Mouse (Mus musculus) layer of hippocampus, adult 11-12 months (tissue): ENCODE results near the gene Wt1.
A peak's percentile ranks its signal among the peaks of the same experiment; 100 is the strongest.

ENCODE experiments used
- DNase-seq: peaks from one replicate; pipeline ENCODE4 v3.0.0; 2022; ENCODE audit warnings: low spot score

Wt1 gene

GRCm38 (mm10) chr2:105126279-105126678, at the start of gene Wt1:
Gene Wt1 (plus strand): TSS chr2:105126529.
- DNase-seq: no peak

GRCm38 (mm10) chr2:105077151-105077550, 49.2 kb upstream of the Wt1 start:
- no peak for DNase-seq

GRCm38 (mm10) chr2:105082256-105082790, 44.0 kb upstream of the Wt1 start:
- no peak for DNase-seq

- DNase-seq: no peak
Observed at GRCm38 (mm10) chr2:105084035-105084434, 42.3 kb upstream of the Wt1 start.

GRCm38 (mm10) chr2:105086081-105086480, 40.2 kb upstream of the Wt1 start:
- no peak for DNase-seq

GRCm38 (mm10) chr2:105088005-105088404, 38.3 kb upstream of the Wt1 start:
- no peak for DNase-seq

- DNase-seq: no peak
Observed at GRCm38 (mm10) chr2:105089083-105089482, 37.2 kb upstream of the Wt1 start.

- DNase-seq: peak; percentile 16
Observed at GRCm38 (mm10) chr2:105089581-105090508, 36.5 kb upstream of the Wt1 start.

- DNase-seq: no peak
Observed at GRCm38 (mm10) chr2:105090991-105091390, 35.3 kb upstream of the Wt1 start.

- no peak for DNase-seq
Observed at GRCm38 (mm10) chr2:105091718-105092117, 34.6 kb upstream of the Wt1 start, which contains the start of gene Gm11060. Gene Gm11060 (plus strand): TSS chr2:105092018.

- no peak for DNase-seq
Observed at GRCm38 (mm10) chr2:105097294-105097953, 28.9 kb upstream of the Wt1 start.

- DNase-seq: no peak
Observed at GRCm38 (mm10) chr2:105099410-105099809, 26.9 kb upstream of the Wt1 start.

GRCm38 (mm10) chr2:105100541-105100940, 25.8 kb upstream of the Wt1 start:
- DNase-seq: no peak

- peak; percentile 88 for DNase-seq
Observed at GRCm38 (mm10) chr2:105108703-105109158, 17.6 kb upstream of the Wt1 start.

- DNase-seq: no peak
Observed at GRCm38 (mm10) chr2:105114074-105114473, 12.3 kb upstream of the Wt1 start.

GRCm38 (mm10) chr2:105117669-105118068, 8.7 kb upstream of the Wt1 start:
- DNase-seq: no peak

GRCm38 (mm10) chr2:105122216-105122615, 4.1 kb upstream of the Wt1 start:
- DNase-seq: no peak

- no peak for DNase-seq
Observed at GRCm38 (mm10) chr2:105122886-105123285, 3.4 kb upstream of the Wt1 start.

- DNase-seq: no peak
Observed at GRCm38 (mm10) chr2:105123431-105123830, 2.9 kb upstream of the Wt1 start.

- no peak for DNase-seq
Observed at GRCm38 (mm10) chr2:105123881-105124280, 2.4 kb upstream of the Wt1 start.

- no peak for DNase-seq
Observed at GRCm38 (mm10) chr2:105124391-105124790, 1.9 kb upstream of the Wt1 start.

GRCm38 (mm10) chr2:105125205-105125604, 1.1 kb upstream of the Wt1 start:
- no peak for DNase-seq

- DNase-seq: no peak
Observed at GRCm38 (mm10) chr2:105125641-105126040, 688 bp upstream of the Wt1 start.
